Mouse (Mus musculus): ENCODE data around the gene Cds2. TPM values are rescaled to one million over a fixed set of nuclear protein-coding genes. Genes with fewer than 3 reads are reported as not detected.

The Cds2 gene
- total RNA-seq, 2 experiments from 2014 or later: 15.6 to 26.8 TPM

GRCm38 (mm10) chr2:132317178-132317577, 54.2 kb downstream of the Cds2 start:
- no peak for ATAC-seq (replicated peaks; ENCODE audit: low FRiP score, low TSS enrichment, poor library complexity, severe bottlenecking)

- ATAC-seq (replicated peaks; ENCODE audit: low FRiP score, low TSS enrichment, poor library complexity, severe bottlenecking): no peak
Measured at GRCm38 (mm10) chr2:132320516-132320915, 57.6 kb downstream of the Cds2 start.

DNA sequence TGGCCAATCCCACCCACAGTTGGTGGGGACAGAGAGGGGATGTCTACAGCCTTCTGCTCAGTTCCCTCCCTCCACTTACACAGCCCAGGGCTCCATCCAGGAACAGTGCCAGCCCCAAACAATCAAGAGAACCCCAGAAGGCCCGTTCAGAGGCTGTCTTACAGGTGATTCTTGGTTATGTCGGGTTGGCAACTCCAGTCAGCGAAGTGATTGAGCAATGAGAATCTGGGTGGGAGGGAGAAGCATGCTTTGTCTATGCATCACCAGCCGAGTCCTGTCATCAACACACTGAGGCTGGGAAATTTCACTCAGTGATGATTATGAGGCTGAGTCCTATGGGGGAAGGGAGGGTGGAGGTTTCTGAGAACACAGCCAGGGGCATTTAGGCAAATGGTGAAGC, 60.6 kb downstream of the Cds2 start:
- no peak for ATAC-seq (replicated peaks; ENCODE audit: low FRiP score, low TSS enrichment, poor library complexity, severe bottlenecking)

DNA sequence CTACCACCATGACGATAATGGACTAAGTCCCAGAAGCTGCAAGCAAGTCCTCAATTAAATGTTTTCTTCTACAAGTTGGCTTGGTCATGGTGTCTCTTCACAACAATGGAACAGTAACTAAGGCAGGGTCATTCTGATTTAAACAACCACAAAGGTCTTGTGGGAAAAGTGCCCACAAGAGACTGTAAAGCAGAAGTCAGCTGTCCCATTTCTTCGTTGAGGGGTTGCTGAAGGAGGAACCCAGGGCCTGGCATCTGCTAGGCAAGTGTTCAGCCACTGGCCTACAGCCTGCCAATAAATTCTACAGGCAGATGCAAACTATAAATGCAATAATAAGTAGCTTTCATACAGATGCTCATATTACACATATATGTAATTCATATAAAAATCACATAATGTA, 74.3 kb downstream of the Cds2 start:
- no peak for ATAC-seq (replicated peaks; ENCODE audit: low FRiP score, low TSS enrichment, poor library complexity, severe bottlenecking)

GRCm38 (mm10) chr2:132340350-132340749, 77.4 kb downstream of the Cds2 start:
- ATAC-seq (replicated peaks; ENCODE audit: low FRiP score, low TSS enrichment, poor library complexity, severe bottlenecking): no peak

- peak; percentile 41; the same call in 1 of the 2 replicates for ATAC-seq (replicated peaks; ENCODE audit: low FRiP score, low TSS enrichment, poor library complexity, severe bottlenecking)
Measured at GRCm38 (mm10) chr2:132341293-132341692, 78.3 kb downstream of the Cds2 start.

GRCm38 (mm10) chr2:132343846-132344245, 80.9 kb downstream of the Cds2 start:
- ATAC-seq (replicated peaks; ENCODE audit: low FRiP score, low TSS enrichment, poor library complexity, severe bottlenecking): no peak

Other genes starting within 250 kb of the Cds2 start
- 4.3 and 10.8 TPM in 2 replicates for gene Rassf2, start 232.9 kb upstream of the Cds2 start, total RNA-seq (2014; fragmentation: Nextera tagmentation)
- gene Rassf2, start 232.9 kb upstream of the Cds2 start, total RNA-seq (2017): 2.3 and 4.8 TPM in 2 replicates
- gene Slc23a2, start 118.0 kb upstream of the Cds2 start, total RNA-seq (2014; fragmentation: Nextera tagmentation): 7.1 and 9.3 TPM in 2 replicates
- 5.5 and 7.3 TPM in 2 replicates for gene Slc23a2, start 118.0 kb upstream of the Cds2 start, total RNA-seq (2017)
- gene Tmem230, start 15.3 kb upstream of the Cds2 start, total RNA-seq (2014; fragmentation: Nextera tagmentation): 29.5 and 41.7 TPM in 2 replicates
- 24.2 and 28.3 TPM in 2 replicates for gene Tmem230, start 15.3 kb upstream of the Cds2 start, total RNA-seq (2017)
- 722 and 749 TPM in 2 replicates for gene Pcna, start 9.8 kb upstream of the Cds2 start, total RNA-seq (2014; fragmentation: Nextera tagmentation)
- 719 and 736 TPM in 2 replicates for gene Pcna, start 9.8 kb upstream of the Cds2 start, total RNA-seq (2017)
- not detected in 2 replicates for gene Prokr2, start 122.3 kb downstream of the Cds2 start, total RNA-seq (2014; fragmentation: Nextera tagmentation)
- gene Prokr2, start 122.3 kb downstream of the Cds2 start, total RNA-seq (2017): not detected in 2 replicates